Mouse (Mus musculus) myocyte (in vitro differentiated cells): Measurements from ENCODE around the gene Rhd. TPM values are rescaled to one million over a fixed set of nuclear protein-coding genes. Genes with fewer than 3 reads are reported as not detected.

Experiments used
- H3K27me3 ChIP-seq: one replicate; pipeline ENCODE4 v1.6.1; 2011; ENCODE audit not compliant: control insufficient read depth, insufficient read depth, insufficient read length
- H3K36me3 ChIP-seq: one replicate; pipeline ENCODE4 v1.6.1; 2011; ENCODE audit not compliant: control insufficient read depth, insufficient read depth
- H3K4me2 ChIP-seq: one replicate; pipeline ENCODE4 v1.6.1; 2011; ENCODE audit warnings: low read depth, control low read depth
- H3K4me3 ChIP-seq: one replicate; pipeline ENCODE4 v1.5.1; 2011; ENCODE audit warnings: mild to moderate bottlenecking, control low read depth, moderate library complexity
- H3K79me2 ChIP-seq: one replicate; pipeline ENCODE4 v1.6.1; 2011; ENCODE audit not compliant: control insufficient read depth, insufficient read depth
- H3ac ChIP-seq: one replicate; pipeline ENCODE4 v1.6.1; 2011; ENCODE audit not compliant: control insufficient read depth, insufficient read length
- CEBPB ChIP-seq: IDR thresholded peaks from 2 replicates; pipeline ENCODE4 v1.6.1; 2011; ENCODE audit warnings: mild to moderate bottlenecking, moderate library complexity; ENCODE audit not compliant: poor library complexity, insufficient read depth, severe bottlenecking
- E2F4 ChIP-seq: IDR thresholded peaks from one replicate; pipeline ENCODE4 v1.6.1; 2011; ENCODE audit warnings: mild to moderate bottlenecking, control low read depth, moderate library complexity; ENCODE audit not compliant: insufficient read depth
- MAX ChIP-seq: IDR thresholded peaks from one replicate; pipeline ENCODE4 v1.6.1; 2011; ENCODE audit warnings: low read depth, mild to moderate bottlenecking, control low read depth
- MYOD1 ChIP-seq, 3 experiments: IDR thresholded peaks; one replicate each; pipeline ENCODE4 v1.6.1; 2011; ENCODE audit warnings: control low read depth in 2 of 3, low read depth in 2 of 3, mild to moderate bottlenecking in 2 of 3, moderate library complexity in 1 of 3; ENCODE audit not compliant: insufficient read length in 2 of 3, control insufficient read depth in 1 of 3
- MYOG ChIP-seq, 3 experiments: IDR thresholded peaks; one replicate each; pipeline ENCODE4 v1.6.1; 2011; ENCODE audit warnings: control low read depth in 2 of 3, low read depth in 2 of 3, mild to moderate bottlenecking in 2 of 3; ENCODE audit not compliant: insufficient read length in 2 of 3, control insufficient read depth in 1 of 3, insufficient read depth in 1 of 3
- POLR2A ChIP-seq: IDR thresholded peaks from one replicate; pipeline ENCODE4 v1.6.1; 2011; ENCODE audit warnings: low read depth, mild to moderate bottlenecking, control low read depth, moderate library complexity; ENCODE audit not compliant: insufficient read length
- POLR2AphosphoS2 ChIP-seq: IDR thresholded peaks from one replicate; pipeline ENCODE4 v1.6.1; 2011; ENCODE audit warnings: low read depth, control low read depth; ENCODE audit not compliant: insufficient read length
- REST ChIP-seq: IDR thresholded peaks from one replicate; pipeline ENCODE4 v1.6.1; 2011; ENCODE audit warnings: mild to moderate bottlenecking, control low read depth, moderate library complexity; ENCODE audit not compliant: insufficient read depth, insufficient read length
- SRF ChIP-seq: IDR thresholded peaks from one replicate; pipeline ENCODE4 v1.6.1; 2011; ENCODE audit warnings: low read depth; ENCODE audit not compliant: control insufficient read depth, insufficient read length
- TCF12 ChIP-seq: IDR thresholded peaks from one replicate; pipeline ENCODE4 v1.6.1; 2011; ENCODE audit warnings: mild to moderate bottlenecking, control low read depth; ENCODE audit not compliant: poor library complexity, insufficient read depth, severe bottlenecking
- TCF3 ChIP-seq: IDR thresholded peaks from one replicate; pipeline ENCODE4 v1.6.1; 2011; ENCODE audit warnings: low read depth, control low read depth; ENCODE audit not compliant: insufficient read length
- USF1 ChIP-seq: IDR thresholded peaks from one replicate; pipeline ENCODE4 v1.6.1; 2011; ENCODE audit warnings: low read depth, mild to moderate bottlenecking, control low read depth, moderate library complexity
- polyA plus RNA-seq: library from polyadenylated mRNA; unstranded; fragments of >200 nt; fragmentation: generic; extraction: Trizol; gene quantifications from one replicate; pipeline ENCODE4 v1.2.1, GENCODE M21; 2012; ENCODE audit warnings: missing spikeins

Rhd gene
- polyA plus RNA-seq, 1 experiment = 0.98 TPM

DNA sequence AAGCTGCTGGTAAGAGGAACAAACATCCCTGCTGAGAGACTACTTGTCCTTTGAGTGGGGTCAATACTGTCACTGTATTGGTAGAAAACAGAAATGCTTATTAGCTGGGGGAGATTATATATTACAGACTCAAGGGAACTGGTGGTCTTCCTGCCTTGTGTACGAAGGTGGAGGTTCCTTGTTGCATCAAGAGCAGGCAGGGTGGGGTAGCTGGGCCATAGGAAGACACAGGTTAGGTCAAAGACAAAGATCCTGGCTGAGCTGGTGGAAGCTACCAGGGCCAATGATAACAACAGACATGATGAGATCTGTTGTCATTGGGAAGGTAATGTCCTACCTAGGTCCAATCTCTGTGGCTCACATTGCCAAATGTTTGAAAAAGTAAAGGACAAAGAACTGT, 24.1 kb upstream of the Rhd start:
- no peak overlapping the region for H3K4me2 ChIP-seq
- no peaks in the 10 kb centered on the region for H3K27me3 ChIP-seq
- H3ac ChIP-seq = no peak overlapping the region
- peaks cover 4% of the 10 kb centered on the region for H3K36me3 ChIP-seq
- H3K4me3 ChIP-seq = no peak overlapping the region
- peaks cover 61% of the 10 kb centered on the region for H3K79me2 ChIP-seq
- no peak for TF ChIP-seq POLR2A
- no peak for TF ChIP-seq E2F4
- no peak for TF ChIP-seq MAX
- no peak for TF ChIP-seq POLR2AphosphoS2
- no peak for TF ChIP-seq MYOG (IDR thresholded peaks at IDR 0.05; ENCODE audit: control insufficient read depth in 1 of 3, insufficient read depth in 1 of 3, insufficient read length in 2 of 3, low read depth in 2 of 3)
- TF ChIP-seq REST = no peak
- TF ChIP-seq TCF3 = no peak
- no peak for TF ChIP-seq SRF
- no peak for TF ChIP-seq USF1
- TF ChIP-seq CEBPB = no peak

DNA sequence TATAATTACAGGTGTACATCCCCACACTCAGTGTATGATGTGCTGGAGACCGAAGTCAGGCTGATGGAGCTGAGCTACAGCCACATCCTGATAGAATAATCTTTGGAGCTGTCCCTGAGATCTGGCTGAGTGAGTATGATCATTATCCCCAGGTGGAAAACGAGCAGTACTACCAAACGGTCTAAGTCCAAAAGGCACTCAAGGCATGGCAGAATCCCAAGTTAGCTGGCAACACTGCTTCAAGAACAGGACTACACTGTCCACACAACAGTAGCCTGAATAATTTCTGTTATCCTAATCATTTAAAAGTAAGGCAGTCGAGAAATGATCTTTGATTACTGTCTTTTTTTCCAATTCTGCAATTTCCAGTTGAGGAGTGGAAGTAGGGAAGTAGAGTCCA, 20.8 kb upstream of the Rhd start:
- peaks cover 69% of the 10 kb centered on the region for H3K79me2 ChIP-seq
- no peak overlapping the region for H3K4me3 ChIP-seq
- H3K36me3 ChIP-seq = no peaks in the 10 kb centered on the region
- no peak overlapping the region for H3ac ChIP-seq
- H3K4me2 ChIP-seq = no peak overlapping the region
- H3K27me3 ChIP-seq = no peaks in the 10 kb centered on the region
- TF ChIP-seq USF1 (no peak), SRF (no peak), TCF12 (no peak), TCF3 (no peak), POLR2AphosphoS2 (no peak)

DNA sequence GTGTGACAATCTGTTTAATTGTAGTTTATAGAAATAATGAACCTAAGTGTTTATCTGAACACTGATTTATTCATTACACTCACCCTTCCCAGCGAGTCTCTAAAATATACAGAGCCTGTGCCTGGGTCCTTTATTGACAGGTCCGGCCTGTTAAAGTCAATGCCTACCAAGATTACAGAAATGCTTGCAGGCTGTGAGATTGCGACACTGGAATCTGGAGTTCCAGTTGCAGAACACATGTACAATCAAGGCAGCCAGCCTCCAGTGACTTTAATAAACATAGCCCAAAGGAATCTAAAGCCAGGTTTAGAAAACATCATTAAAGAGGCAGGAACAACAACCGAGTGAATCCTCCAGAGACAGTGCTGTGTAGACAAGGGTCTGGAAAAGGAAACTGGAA, 16.7 kb upstream of the Rhd start:
- H3K27me3 ChIP-seq = no peaks in the 10 kb centered on the region
- H3K79me2 ChIP-seq = peaks cover 82% of the 10 kb centered on the region
- no peak overlapping the region for H3K4me2 ChIP-seq
- H3ac ChIP-seq = no peak overlapping the region
- no peak overlapping the region for H3K4me3 ChIP-seq
- TF ChIP-seq CEBPB = 0 out of 2 replicates have a peak, but pooled peaks have one; percentile 36
- TF ChIP-seq SRF = no peak
- H3K36me3 ChIP-seq = no peaks in the 10 kb centered on the region

DNA sequence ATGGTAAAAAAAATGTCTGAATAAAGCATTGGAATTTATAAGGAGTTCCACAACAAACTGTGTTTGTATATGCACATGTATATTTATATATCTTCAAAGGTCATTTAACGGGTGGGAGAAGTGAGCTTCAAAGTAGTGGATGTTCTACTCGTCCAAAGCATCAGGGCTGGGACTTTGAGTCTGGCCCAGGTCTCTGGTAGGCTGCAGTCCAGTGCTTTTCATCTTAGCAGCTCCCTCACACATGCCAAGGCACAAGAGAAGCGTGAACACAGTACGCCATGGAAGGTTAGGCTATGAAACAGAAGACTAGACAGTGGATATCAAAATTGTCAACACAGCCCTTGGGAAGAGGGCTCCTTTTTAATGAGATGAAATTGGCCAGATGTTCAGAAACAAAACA, 13.8 kb upstream of the Rhd start:
- Histone ChIP-seq H3K79me2 (peaks cover 61% of the 10 kb centered on the region), H3K4me3 (no peak overlapping the region), H3K27me3 (no peaks in the 10 kb centered on the region), H3K36me3 (no peaks in the 10 kb centered on the region), H3K4me2 (no peak overlapping the region), H3ac (no peak overlapping the region)
- TF ChIP-seq E2F4 = no peak
- TF ChIP-seq TCF3 = no peak
- no peak for TF ChIP-seq CEBPB
- TF ChIP-seq POLR2A = no peak
- no peak for TF ChIP-seq MYOG (IDR thresholded peaks at IDR 0.05; ENCODE audit: control insufficient read depth in 1 of 3, insufficient read depth in 1 of 3, insufficient read length in 2 of 3, low read depth in 2 of 3)
- TF ChIP-seq USF1 = no peak
- TF ChIP-seq REST = no peak
- TF ChIP-seq SRF = no peak
- no peak for TF ChIP-seq MAX
- TF ChIP-seq POLR2AphosphoS2 = no peak
- no peak for TF ChIP-seq MYOD1 (IDR thresholded peaks at IDR 0.05; ENCODE audit: control insufficient read depth in 1 of 3, insufficient read length in 2 of 3, low read depth in 2 of 3)
- no peak for TF ChIP-seq TCF12

DNA sequence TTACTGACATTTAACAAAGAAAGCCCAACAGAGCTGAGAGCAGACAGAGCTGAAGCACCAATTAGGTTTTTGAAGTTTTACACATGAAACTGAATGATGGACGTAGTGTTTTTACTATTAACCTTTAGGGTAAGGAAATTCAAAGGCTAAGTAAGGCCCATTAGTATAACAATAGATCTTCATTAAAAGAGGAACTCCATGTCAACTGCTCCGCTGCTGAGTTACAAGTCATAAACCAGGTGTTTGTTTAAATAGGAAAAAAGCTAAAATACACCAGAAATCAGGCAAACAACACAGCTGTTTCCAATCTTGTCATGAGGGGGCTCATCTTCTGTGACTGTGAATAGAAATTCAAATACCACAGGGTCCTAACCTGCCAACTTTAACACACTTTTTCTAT, 13.1 kb upstream of the Rhd start:
- Histone ChIP-seq H3K4me3 (peak overlapping the region; percentile 37), H3ac (no peak overlapping the region), H3K27me3 (no peaks in the 10 kb centered on the region), H3K79me2 (peaks cover 54% of the 10 kb centered on the region), H3K4me2 (peak overlapping the region; percentile 81), H3K36me3 (no peaks in the 10 kb centered on the region)
- TF ChIP-seq USF1 = no peak
- no peak for TF ChIP-seq MAX
- TF ChIP-seq TCF12 = no peak
- no peak for TF ChIP-seq TCF3
- no peak for TF ChIP-seq MYOD1 (IDR thresholded peaks at IDR 0.05; ENCODE audit: control insufficient read depth in 1 of 3, insufficient read length in 2 of 3, low read depth in 2 of 3)
- no peak for TF ChIP-seq SRF
- TF ChIP-seq POLR2AphosphoS2 = no peak
- TF ChIP-seq POLR2A = no peak

DNA sequence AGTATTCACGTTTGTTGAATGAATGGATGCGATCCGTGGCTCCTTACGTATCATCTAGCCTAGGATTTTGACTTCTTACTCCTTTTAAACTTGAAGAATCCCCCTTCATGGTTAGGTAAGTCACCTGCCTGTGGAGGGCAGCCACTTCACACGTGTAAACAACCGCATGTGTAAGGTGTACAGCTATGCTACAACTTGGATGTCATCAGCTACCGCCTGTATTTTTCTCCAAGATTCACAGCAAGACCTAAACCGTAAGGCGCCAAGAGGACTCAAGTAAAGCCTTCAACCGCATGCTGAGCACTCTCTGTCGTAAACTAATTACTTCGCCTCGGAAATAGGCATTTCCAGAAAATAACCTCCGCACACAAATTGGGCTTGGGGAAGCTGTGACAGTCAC, 12.5 kb upstream of the Rhd start:
- no peak for TF ChIP-seq USF1
- TF ChIP-seq MYOG (IDR thresholded peaks at IDR 0.05; ENCODE audit: control insufficient read depth in 1 of 3, insufficient read depth in 1 of 3, insufficient read length in 2 of 3, low read depth in 2 of 3) = no peak
- TF ChIP-seq POLR2A = no peak
- no peak for TF ChIP-seq CEBPB
- no peak for TF ChIP-seq POLR2AphosphoS2
- no peak for TF ChIP-seq TCF12
- TF ChIP-seq MAX = no peak
- TF ChIP-seq SRF = no peak
- no peak for TF ChIP-seq E2F4
- no peak for TF ChIP-seq MYOD1 (IDR thresholded peaks at IDR 0.05; ENCODE audit: control insufficient read depth in 1 of 3, insufficient read length in 2 of 3, low read depth in 2 of 3)
- Histone ChIP-seq H3K4me2 (peak overlapping the region; percentile 81), H3K79me2 (peaks cover 48% of the 10 kb centered on the region), H3ac (peak overlapping the region; percentile 78), H3K36me3 (no peaks in the 10 kb centered on the region), H3K4me3 (peak overlapping the region; percentile 37), H3K27me3 (no peaks in the 10 kb centered on the region)
